Mouse (Mus musculus): ENCODE data around the gene Hmmr. TPM values are rescaled to one million over a fixed set of nuclear protein-coding genes. Genes with fewer than 3 reads are reported as not detected.

The Hmmr gene
- total RNA-seq (2021) (under 1 TPM; 0.13 to 0.20 TPM), polyA plus RNA-seq (2012; rRNA removed) (0.18 and 0.21 TPM in 2 replicates)
- long read RNA-seq, result 0 reads

DNA sequence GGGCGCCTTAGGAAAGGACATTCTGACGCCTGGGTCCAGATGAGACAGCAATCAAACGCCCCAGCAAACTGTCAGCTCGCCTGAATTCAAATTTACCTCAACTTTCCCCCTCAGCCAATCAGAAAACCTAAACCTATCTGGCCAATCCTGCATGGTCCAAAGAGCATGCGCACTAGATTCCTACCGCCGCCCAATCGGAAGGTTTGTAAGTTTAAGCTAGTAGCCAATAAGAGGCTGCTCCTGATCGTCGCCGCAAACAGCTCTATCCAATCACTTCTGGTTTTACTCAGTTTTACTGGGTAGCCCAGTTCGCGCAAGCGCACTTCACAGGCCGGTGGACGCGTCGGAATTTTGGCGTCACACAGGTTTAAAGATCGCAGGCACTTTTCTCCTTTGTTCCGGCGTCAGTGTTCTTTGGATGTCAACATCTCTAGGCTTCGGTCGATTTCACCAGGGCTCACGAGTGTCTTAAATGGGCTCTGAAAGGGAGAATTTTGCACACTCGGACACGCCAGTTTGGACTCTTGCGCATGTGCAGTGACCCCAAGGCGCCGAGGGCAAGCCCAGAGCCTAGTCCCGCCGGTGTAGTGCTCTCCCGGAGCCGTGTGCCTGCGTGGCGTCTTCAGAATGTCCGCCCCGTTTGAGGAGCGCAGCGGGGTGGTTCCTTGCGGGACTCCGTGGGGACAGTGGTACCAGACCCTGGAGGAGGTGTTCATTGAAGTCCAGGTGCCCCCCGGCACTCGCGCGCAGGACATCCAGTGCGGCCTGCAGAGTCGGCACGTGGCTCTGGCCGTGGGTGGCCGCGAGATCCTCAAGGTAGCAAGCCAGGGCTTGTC is at the start of gene Hmmr, which contains the start of gene Nudcd2:
Hmmr (minus strand) TSS at position 84 of the 836 bp plus-strand sequence.
Nudcd2 (plus strand) TSS at position 329 of the 836 bp plus-strand sequence.
- Histone ChIP-seq H3K4me3 (peak within 1 kb of the TSS; percentile 75), H3K4me1 (ENCODE audit: control insufficient read depth, insufficient read depth, low read length) (peaks cover 1% of the 10 kb centered on the region), H3K36me3 (ENCODE audit: control insufficient read depth, insufficient read depth, low read length) (peaks cover 2% of the 10 kb centered on the region), H3K9ac (ENCODE audit: low read depth, low read length) (peak within 1 kb of the TSS; percentile 88), H3K79me2 (replicated peaks; ENCODE audit: control insufficient read depth, insufficient read depth, low read length) (peaks cover 3% of the 10 kb centered on the region), H3K27ac (peak within 1 kb of the TSS; percentile 81), H3K27me3 (ENCODE audit: control insufficient read depth, insufficient read depth, low read length) (no peaks in the 10 kb centered on the region)
- intact Hi-C loops (cut with DNase I), result loop anchor here (2.0 kb wide), 2 partner anchors 21 to 43 kb away; partner anchors contain the start of gene Ccng1
- WGBS, result under 1% methylated on average over 52 of the region's 52 CpGs
- peak; percentile 88 to 94 for DNase-seq
- TF ChIP-seq CTCF (IDR thresholded peaks at IDR 0.05), result peak; percentile 13; the same call in 1 of the 2 replicates
- TF ChIP-seq POLR2A (IDR thresholded peaks at IDR 0.05; ENCODE audit: insufficient read depth, low read depth, low read length), result peak; percentile 62
- 0 out of 2 replicates have a peak, but pooled peaks have one; percentile 11 for TF ChIP-seq EP300 (IDR thresholded peaks at IDR 0.05; ENCODE audit: insufficient read depth, low read depth, low read length)

DNA sequence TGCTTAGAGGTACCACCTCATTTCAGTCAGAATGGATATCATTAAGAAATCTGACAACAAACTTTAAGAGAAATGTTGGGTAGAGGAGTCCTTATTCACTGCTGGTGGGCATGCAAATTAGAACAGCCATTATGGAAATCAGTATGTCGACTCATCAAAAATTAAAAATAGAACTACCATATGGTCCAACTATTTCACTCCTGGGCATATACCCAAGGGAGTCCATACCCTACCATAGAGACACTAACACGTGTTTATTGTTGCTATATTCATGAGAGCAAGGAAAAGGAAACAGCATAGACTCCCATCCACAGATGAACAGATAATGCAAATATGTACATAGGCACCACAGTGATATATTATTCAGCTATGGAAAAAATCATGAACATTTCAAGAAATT is 48.6 kb upstream of the Hmmr start:
- WGBS, result 43% methylated on average over 2 of the region's 2 CpGs
- Histone ChIP-seq H3K79me2 (replicated peaks; ENCODE audit: control insufficient read depth, insufficient read depth, low read length) (no peaks in the 10 kb centered on the region), H3K4me1 (ENCODE audit: control insufficient read depth, insufficient read depth, low read length) (no peaks in the 10 kb centered on the region), H3K9ac (ENCODE audit: low read depth, low read length) (no peak overlapping the region), H3K36me3 (ENCODE audit: control insufficient read depth, insufficient read depth, low read length) (no peaks in the 10 kb centered on the region), H3K4me3 (no peak overlapping the region), H3K27me3 (ENCODE audit: control insufficient read depth, insufficient read depth, low read length) (no peaks in the 10 kb centered on the region), H3K27ac (no peak overlapping the region)
- TF ChIP-seq EP300 (IDR thresholded peaks at IDR 0.05; ENCODE audit: insufficient read depth, low read depth, low read length) (no peak), POLR2A (IDR thresholded peaks at IDR 0.05; ENCODE audit: insufficient read depth, low read depth, low read length) (no peak), CTCF (IDR thresholded peaks at IDR 0.05) (no peak)
- intact Hi-C loops (cut with DNase I), result no loop called here
- no peak for DNase-seq

- TF ChIP-seq CTCF (IDR thresholded peaks at IDR 0.05), result peak; percentile 86
- no peak for TF ChIP-seq POLR2A (IDR thresholded peaks at IDR 0.05; ENCODE audit: insufficient read depth, low read depth, low read length)
- no peak for TF ChIP-seq EP300 (IDR thresholded peaks at IDR 0.05; ENCODE audit: insufficient read depth, low read depth, low read length)
- peak overlapping the region; percentile 48; the same call in 1 of the 2 replicates for H3K9ac ChIP-seq (ENCODE audit: low read depth, low read length)
- 39% methylated on average over 12 of the region's 12 CpGs for WGBS
- no peak for DNase-seq
- no peaks in the 10 kb centered on the region for H3K27me3 ChIP-seq (ENCODE audit: control insufficient read depth, insufficient read depth, low read length)
- intact Hi-C loops (cut with DNase I), result loop anchor here (5.0 to 10.0 kb wide), 2 partner anchors 89 to 152 kb away; no protein-coding TSS in a partner anchor
- H3K27ac ChIP-seq, result no peak overlapping the region
- no peaks in the 10 kb centered on the region for H3K36me3 ChIP-seq (ENCODE audit: control insufficient read depth, insufficient read depth, low read length)
- no peaks in the 10 kb centered on the region for H3K79me2 ChIP-seq (replicated peaks; ENCODE audit: control insufficient read depth, insufficient read depth, low read length)
- H3K4me1 ChIP-seq (ENCODE audit: control insufficient read depth, insufficient read depth, low read length), result no peaks in the 10 kb centered on the region; the same call in 1 of the 2 replicates
- H3K4me3 ChIP-seq, result no peak overlapping the region
These were observed 42.4 kb upstream of the Hmmr start for GRCm38 (mm10) chr11:40775315-40776269.

DNA sequence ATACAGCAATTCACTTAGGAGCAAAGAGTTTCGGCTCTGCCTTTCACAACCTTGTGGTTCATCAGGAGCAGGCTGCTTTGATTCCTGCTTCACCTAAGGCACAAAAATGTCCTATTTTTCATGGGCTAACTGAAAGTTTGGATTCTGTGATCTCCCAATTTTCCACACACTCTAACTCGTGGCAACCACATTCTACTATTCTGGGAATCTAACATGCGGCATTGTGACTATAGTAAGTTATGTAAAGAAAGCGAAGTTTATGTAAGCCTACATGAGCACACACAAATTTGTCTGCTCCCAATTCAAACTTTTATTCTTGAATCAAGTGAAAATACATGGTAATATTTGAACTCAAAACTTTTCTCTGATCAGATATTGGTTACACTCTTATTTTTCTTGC is 31.5 kb upstream of the Hmmr start:
- no peak for DNase-seq
- Histone ChIP-seq H3K36me3 (ENCODE audit: control insufficient read depth, insufficient read depth, low read length) (no peaks in the 10 kb centered on the region), H3K27me3 (ENCODE audit: control insufficient read depth, insufficient read depth, low read length) (no peaks in the 10 kb centered on the region), H3K4me1 (ENCODE audit: control insufficient read depth, insufficient read depth, low read length) (no peaks in the 10 kb centered on the region), H3K9ac (ENCODE audit: low read depth, low read length) (no peak overlapping the region), H3K27ac (no peak overlapping the region), H3K79me2 (replicated peaks; ENCODE audit: control insufficient read depth, insufficient read depth, low read length) (no peaks in the 10 kb centered on the region), H3K4me3 (no peak overlapping the region)
- 72% methylated on average over 4 of the region's 4 CpGs for WGBS
- intact Hi-C loops (cut with DNase I), result loop anchor here (10.0 kb wide), 1 partner anchor 140 kb away; no protein-coding TSS in a partner anchor
- TF ChIP-seq CTCF (IDR thresholded peaks at IDR 0.05) (no peak), POLR2A (IDR thresholded peaks at IDR 0.05; ENCODE audit: insufficient read depth, low read depth, low read length) (no peak), EP300 (IDR thresholded peaks at IDR 0.05; ENCODE audit: insufficient read depth, low read depth, low read length) (no peak)

DNA sequence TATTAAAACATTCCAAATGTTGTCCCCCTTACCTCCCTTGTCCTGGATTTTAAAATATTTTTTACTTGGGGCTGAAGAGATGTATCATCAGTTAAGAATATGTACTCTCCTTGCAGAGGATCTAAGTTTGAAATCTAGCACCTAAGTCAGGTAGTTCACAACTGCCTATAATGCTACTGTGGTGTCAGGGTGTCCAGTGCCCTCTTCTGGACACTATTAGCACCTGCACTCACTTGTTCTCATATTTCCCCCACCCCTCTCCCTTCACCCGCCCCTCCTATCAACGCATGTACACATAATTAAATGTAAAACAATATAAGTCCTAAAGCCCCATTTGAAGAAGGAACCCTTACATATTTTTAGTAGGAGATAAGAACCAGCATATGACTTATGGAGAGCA is 30.2 kb upstream of the Hmmr start:
- 12% methylated on average over 2 of the region's 2 CpGs for WGBS
- no peak for DNase-seq

More for the DNA sequence above, 30.2 kb upstream of the Hmmr start:
- Histone ChIP-seq H3K27ac (no peak overlapping the region), H3K4me3 (no peak overlapping the region), H3K36me3 (ENCODE audit: control insufficient read depth, insufficient read depth, low read length) (no peaks in the 10 kb centered on the region), H3K4me1 (ENCODE audit: control insufficient read depth, insufficient read depth, low read length) (no peaks in the 10 kb centered on the region), H3K79me2 (replicated peaks; ENCODE audit: control insufficient read depth, insufficient read depth, low read length) (no peaks in the 10 kb centered on the region), H3K27me3 (ENCODE audit: control insufficient read depth, insufficient read depth, low read length) (no peaks in the 10 kb centered on the region), H3K9ac (ENCODE audit: low read depth, low read length) (no peak overlapping the region)
- TF ChIP-seq POLR2A (IDR thresholded peaks at IDR 0.05; ENCODE audit: insufficient read depth, low read depth, low read length) (no peak), CTCF (IDR thresholded peaks at IDR 0.05) (peak; percentile 91), EP300 (IDR thresholded peaks at IDR 0.05; ENCODE audit: insufficient read depth, low read depth, low read length) (no peak)
- intact Hi-C loops (cut with DNase I), result loop anchor here (10.0 kb wide), 1 partner anchor 139 kb away; no protein-coding TSS in a partner anchor
